Mouse (Mus musculus): ENCODE results near the gene Tmem19.

Gene Tmem19

DNA sequence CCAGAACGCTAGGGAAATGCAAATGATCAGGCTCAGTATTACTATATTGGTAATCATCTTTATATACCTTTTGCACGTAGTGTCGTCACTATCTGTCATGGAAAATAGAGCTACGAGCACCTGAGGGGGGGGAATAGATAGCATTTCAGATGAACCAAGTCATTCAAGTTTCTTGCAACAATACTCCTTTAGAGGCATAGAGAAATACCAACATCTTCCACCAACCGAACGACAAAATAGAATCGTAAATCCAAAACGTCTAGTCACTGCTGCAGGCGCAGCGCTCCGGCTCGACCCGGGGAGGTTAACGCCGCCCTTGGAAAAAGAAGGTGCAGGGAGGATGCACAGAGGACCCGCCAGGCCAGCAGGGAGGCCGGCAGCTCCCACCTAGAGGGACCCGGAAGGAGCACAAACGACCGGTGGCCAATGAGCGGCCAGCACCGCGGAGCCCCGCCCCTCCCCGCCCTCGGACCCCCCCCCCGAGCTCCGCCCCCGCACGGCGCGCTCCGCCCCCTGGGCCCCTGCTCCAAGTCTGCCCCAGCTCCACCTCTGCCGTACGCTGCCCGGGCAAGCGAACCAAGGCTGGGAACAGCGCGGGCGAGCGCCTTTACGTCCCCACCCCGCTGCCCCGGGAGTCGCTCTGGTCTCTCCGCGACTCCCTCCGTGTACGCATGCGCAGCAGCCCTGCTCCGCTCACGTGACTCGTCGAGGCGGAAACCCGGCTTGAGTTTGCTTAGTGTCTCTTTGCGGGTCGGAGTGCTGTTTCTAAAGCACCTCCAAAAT is at the start of gene Tmem19:
Gene Tmem19 (minus strand): TSS at position 662 of the 783 bp plus-strand sequence.
- DNase-seq (ENCODE audit: low spot score), result peak; percentile 94

DNA sequence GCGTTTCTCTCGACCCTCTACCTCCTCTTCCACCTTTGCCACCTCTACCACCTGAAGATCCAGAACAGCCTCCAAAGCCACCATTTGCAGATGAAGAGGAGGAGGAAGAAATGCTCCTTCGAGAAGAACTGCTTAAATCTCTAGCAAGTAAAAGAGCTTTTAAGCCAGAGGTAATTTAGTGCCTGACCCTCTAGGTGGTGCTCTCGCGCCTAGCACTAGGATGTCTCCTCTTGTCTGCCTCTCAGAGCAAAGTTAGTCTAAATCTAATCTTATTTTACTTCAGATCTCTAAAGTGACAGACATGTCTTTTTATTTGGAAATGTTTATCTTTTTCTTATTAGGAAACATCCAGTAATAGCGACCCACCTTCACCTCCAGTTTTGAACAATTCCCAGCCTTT is 44.1 kb upstream of the Tmem19 start:
- DNase-seq (ENCODE audit: low spot score), result peak; percentile 50

DNA sequence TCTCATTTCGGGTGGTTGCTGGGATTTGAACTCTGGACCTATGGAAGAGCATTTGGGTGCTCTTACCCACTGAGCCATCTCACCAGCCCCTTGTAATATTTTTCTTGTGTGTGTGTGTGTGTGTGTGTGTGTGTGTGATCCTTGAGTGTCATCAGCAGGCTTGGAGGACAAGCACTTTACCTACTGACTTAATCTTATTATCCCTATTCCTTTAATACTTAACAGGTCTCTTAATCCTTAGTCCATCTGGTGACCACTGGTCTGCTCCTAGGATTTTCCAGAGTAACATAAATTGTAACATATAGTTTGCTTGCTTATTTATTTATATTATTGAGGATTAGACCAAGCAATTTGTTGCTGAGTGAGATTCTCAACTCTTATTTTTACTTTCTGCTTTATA is 29.6 kb upstream of the Tmem19 start:
- no peak for DNase-seq (ENCODE audit: low spot score)

- no peak for DNase-seq (ENCODE audit: low spot score)
Measured at GRCm38 (mm10) chr10:115391076-115391475, 28.8 kb upstream of the Tmem19 start.

DNA sequence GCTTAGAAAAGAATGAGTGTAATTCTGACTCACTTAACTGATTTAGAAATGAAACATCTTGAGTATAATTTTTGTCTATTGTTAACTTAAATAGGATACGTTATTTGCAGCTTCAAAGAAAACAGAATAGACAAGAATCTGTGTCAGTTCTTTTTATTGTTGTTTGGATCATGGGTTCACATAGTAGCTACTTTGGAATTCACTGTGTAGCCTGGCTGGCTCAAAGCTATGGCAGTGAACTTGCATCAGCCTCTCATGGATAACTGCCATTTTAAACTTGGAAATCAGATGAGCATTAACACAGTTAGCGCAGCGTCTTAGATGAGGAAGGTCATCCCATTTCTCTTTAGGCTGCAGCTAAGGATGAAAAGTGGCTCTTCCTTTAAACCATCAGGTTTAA is 25.6 kb upstream of the Tmem19 start:
- DNase-seq (ENCODE audit: low spot score), result no peak

- DNase-seq (ENCODE audit: low spot score), result peak; percentile 54
Measured at GRCm38 (mm10) chr10:115385018-115386002, 23.0 kb upstream of the Tmem19 start.

DNA sequence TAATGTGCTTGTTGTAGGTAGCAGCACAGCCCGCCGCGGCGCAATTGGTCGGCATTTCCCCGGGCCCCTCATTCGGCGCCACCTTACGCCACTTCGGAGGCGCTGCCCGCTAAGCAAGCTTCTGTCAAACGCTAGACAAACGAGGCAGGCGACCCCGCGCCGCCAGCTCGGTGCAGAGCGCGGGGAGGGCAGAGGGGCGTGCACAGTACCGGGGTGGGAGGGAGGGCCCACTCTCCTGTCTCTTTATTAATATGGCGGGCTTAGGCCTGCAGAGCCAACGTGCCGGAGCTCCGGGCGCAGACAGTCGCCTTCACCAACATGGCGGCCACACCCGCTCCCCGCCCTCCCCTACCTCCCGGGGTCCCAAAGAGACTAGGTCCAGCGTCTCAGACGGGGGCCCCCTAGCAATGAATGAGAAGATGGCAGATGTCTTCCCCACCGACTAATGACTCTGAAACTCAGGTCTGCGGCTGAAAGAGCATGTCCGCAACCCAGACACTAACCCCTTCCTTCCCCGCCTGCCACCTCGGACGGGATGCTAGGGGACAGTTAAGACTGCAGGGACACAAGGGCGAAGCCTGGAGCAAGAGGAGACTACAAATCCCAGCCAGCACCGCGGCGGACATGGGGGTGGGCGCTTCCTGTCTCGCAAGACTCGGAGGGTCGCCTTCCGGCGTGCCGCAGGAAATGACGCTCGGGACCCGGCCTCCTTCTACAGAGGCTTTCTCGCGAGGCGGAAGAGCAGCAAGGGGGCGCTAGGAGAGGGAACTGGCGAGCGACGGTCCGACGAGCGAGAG is 22.1 kb upstream of the Tmem19 start, which contains the start of the genes Thap2 and Zfc3h1:
Gene Thap2 (minus strand): TSS at position 223 of the 797 bp plus-strand sequence.
Gene Zfc3h1 (plus strand): TSS at position 739 of the 797 bp plus-strand sequence.
- peak; percentile 89 for DNase-seq (ENCODE audit: low spot score)

DNA sequence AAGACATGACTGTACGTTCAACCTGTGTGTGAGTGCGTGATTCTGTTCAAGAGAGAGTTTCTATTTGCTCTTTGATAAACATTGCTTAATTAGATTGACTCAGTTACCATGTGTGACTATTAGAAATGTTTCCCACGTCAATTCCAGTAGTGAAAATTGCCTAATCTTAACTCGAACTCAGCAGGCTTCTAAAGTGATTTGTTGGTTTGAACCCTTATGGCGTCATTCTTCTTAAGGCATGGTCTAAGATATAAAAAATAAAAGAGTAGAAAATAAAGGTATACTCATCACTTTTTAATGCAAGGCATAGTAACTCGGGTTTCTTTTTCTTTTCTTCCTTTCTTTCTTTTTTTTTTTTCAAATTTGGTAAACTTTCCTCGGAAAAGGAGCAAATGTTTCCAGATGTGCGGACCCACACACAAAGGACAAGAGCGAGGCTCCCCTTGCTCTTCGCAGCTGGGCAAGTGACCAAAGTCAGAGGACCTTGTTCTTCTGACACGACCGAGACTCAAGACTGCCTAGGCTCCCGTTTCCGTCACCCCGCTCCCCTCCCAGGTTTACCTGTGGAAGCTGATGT is 21.4 kb upstream of the Tmem19 start:
- no peak for DNase-seq (ENCODE audit: low spot score)

DNA sequence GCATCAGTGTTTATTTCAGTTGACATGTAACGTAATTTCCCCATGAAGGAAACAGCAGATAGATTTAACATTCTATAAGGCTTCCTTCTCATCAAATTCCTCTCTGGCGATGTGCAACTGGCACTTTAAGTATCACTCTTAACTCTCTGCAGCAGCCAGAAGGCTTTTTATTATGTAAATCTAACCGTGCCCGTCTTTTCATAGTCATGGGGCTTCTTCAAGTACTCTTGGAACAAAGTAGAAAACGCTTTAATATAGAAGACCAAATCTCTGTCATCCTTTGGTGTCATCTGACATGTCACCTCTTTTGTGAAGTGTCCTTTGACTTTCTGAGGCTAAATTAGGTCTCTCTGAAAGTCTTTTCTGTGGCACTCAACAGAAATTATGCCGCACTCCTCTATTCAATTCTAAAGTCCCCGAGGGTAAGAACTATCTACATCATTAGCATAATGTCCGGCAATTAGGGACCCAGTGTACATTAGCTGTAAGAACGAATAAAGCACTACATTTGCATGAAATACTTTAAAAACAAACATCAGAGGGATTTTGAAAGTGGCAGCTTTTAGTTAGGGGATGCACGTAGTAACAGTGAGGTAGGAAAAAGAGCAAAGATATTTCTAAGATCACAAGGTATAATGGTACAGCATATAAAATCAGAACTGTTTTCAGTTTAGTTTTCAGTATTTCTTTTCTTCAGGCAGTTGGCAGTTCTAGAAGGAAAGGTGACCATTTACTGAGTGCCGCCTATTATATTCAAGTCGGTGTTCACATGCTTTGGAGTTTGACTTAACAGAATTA is 20.7 kb upstream of the Tmem19 start:
- no peak for DNase-seq (ENCODE audit: low spot score)

- DNase-seq (ENCODE audit: low spot score), result no peak
Measured at GRCm38 (mm10) chr10:115381506-115382084, 19.3 kb upstream of the Tmem19 start.

- DNase-seq (ENCODE audit: low spot score), result no peak
Measured at GRCm38 (mm10) chr10:115363151-115363550, 850 bp upstream of the Tmem19 start.

DNA sequence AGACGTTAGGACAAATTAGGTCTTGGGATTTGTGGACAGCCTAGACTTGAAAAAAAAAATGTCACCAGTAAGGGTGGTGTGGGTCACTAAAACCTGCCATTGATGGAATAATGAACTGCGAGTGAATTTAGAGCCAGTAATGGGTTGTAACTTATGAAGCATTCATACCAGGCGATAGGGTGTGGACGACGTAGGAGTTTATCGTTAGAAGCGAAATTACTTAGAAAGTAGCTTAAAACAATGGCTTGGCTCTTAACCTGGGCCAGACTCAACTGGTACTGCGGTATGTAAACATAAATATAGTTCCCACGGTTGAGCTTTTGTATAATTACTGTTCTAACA is 293 bp upstream of the Tmem19 start:
- no peak for DNase-seq (ENCODE audit: low spot score)

DNA sequence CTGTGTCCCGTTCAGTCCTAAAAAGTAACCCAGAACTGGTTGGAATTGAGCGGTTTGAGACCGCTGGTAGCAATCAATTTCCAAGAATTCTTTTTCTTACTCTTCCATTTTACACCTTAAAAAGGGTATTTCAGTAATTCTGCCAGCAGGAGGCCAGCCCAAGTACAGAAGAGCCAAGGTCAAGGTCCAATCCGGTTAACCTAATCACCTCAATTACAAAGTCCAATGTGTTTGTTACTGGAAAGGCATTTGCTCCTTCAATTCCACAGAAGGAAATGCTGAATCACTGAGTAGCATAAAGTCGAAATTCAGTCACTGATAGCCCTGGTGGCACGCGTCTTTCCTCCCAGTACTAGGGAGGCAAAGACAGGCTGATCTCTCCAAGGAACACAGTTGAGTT is 3.2 kb downstream of the Tmem19 start:
- DNase-seq (ENCODE audit: low spot score), result no peak

- no peak for DNase-seq (ENCODE audit: low spot score)
Measured at GRCm38 (mm10) chr10:115358216-115358919, 3.9 kb downstream of the Tmem19 start.

- no peak for DNase-seq (ENCODE audit: low spot score)
Measured at GRCm38 (mm10) chr10:115356106-115356505, 6.2 kb downstream of the Tmem19 start.

DNA sequence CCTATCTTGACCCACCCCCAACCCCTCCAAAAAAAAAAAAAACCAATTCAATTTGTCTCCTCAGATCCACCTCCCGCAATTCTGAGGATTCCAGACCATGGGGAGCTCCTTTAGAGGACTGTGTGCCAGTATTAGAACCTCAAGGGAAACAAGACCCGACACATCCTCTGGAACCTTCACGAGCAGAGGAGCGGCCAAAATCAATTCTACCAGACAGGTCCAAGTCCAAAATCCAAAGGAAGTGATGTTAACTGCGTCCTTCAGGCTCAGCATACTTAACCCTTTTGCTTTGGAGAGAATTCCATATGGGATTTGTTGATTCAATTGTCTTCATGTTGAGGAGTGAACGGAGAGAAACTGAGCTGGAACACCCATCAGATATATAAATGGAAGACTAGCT is 7.3 kb downstream of the Tmem19 start:
- no peak for DNase-seq (ENCODE audit: low spot score)

DNA sequence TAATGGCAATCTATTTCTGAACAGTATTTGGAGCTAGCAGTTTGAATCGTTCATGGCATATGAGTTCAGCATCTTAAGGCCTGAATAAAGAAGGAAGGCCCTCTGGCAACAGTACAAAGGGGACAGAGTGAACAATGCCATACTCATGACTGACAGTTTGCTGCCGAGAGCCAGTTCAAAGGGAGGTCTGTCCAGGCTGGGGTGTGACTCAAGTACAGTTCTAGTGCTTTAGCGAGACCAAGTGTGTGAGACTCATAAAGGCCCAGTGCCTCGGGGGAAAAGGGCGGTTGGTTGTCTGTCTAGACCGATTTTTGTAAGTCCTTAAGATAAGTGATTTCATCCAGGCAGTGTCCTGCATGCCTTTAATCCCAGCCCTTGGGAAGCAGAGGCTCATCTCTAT is 7.7 kb downstream of the Tmem19 start:
- no peak for DNase-seq (ENCODE audit: low spot score)

DNA sequence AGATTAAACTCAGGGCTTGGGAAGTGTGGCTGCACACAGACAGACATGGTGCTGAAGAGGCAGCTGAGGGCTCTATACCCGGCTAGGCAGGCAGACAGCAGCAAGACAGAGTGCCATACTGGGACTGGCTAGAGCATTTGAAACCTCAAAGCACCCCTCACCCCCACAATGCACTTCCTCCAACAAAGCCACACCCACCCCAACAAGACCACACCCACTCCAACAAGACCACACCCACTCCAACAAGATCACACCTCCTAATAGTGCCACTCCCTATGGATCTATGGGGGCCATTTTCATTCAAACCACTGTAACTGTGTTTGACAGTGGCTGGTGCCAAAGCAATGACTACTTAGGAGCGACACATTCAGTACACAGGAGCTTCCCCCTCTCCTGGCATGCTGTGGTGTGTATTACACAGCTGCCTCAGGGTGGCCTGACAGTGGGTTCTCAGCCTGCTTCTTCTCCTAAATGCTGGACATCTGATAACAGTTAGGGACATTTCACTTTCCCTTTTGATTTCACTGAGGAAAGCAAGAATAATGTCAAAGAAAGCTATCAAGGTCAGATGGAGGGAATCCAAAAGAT is 11.4 kb downstream of the Tmem19 start:
- DNase-seq (ENCODE audit: low spot score), result no peak

DNA sequence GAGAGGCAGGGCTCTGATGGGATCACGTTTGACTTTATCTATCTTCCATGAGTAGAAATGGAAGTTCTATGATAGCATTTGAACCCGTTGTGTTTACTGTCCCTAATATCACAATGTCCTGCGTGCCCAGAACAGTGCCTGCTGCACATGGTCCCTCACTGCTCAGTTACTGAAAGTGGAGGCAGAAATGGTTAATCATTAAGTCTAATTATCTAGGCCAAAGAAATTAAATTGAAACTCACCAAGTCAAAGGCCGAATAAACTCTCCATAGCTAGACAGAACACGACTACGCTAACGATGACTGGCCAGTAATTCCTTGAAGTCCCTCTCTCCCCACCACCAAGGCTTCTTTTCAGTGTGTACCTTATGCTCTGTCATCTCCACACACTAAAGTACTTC is 12.8 kb downstream of the Tmem19 start:
- DNase-seq (ENCODE audit: low spot score), result no peak

Data from urinary bladder, postnatal 25 days (tissue).